Mouse (Mus musculus) B cell, adult (primary cell): ENCODE results near the gene Slc26a9. TPM values are rescaled to one million over a fixed set of nuclear protein-coding genes. Genes with fewer than 3 reads are reported as not detected.

ENCODE experiments used
- total RNA-seq: library from RNA; stranded (reverse); gene quantifications from 4 replicates; pipeline ENCODE4 v1.2.4, GENCODE M21; 2023; ENCODE audit not compliant: inconsistent age

The Slc26a9 gene
- total RNA-seq: 0.27 TPM in 1 of 4 replicates, not detected in the others

GRCm38 (mm10) chr1:131743868-131744464, at the start of gene Slc26a9:
TSS of gene Slc26a9 (plus strand) at chr1:131744022.

DNA sequence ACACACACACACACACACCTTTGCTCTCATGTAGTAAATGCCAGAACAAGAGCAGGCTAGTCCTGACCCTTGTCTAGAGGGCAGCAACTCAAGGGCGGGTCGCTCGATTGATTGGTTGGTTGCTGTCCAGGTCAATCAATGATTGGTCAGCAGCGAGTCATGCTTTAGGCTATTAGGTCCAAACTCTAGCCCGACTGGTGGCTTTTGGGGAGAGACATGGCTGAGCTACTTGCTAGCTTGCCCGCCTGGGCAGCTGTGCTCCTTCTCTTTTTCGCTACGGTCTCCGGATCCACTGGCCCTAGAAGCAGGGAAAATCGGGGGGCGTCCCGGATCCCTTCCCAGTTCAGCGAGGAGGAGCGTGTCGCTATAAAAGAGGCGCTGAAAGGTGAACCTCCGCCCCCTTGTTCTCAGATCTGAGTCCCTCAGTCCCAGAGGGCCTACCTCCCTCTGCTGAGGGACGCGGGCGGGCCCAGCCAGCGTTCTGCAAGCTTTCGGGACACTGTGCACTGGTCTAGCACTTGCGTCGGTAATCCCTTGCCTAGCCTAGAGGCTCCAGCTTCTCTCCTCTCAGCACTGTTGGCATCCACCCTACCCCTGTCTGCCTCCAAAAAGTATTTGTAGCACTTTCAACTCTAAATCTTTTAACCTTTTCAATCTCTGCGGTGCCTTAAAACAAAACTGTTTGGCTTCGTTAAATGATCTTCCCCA, 53.5 kb downstream of the Slc26a9 start, which contains the start of gene Pm20d1:
Gene Pm20d1, plus strand, starts transcription at position 180 of the 708 bp plus-strand sequence.

Other genes with a start within 250 kb of the Slc26a9 start
- 32.2 to 36.1 TPM (median 34.5 TPM) in 4 replicates for gene Srgap2, start 216.7 kb upstream of the Slc26a9 start, total RNA-seq
- gene Fam72a, start 216.1 kb upstream of the Slc26a9 start, total RNA-seq: 0.29 to 0.60 TPM (median 0.43 TPM) in 4 replicates
- not detected in 4 replicates for gene Avpr1b, start 144.8 kb upstream of the Slc26a9 start, total RNA-seq
- gene Ctse, start 105.7 kb upstream of the Slc26a9 start, total RNA-seq: 127 to 150 TPM (median 135 TPM) in 4 replicates
- gene Rab7b, start 55.3 kb upstream of the Slc26a9 start, total RNA-seq: 0.42 to 1.1 TPM (median 0.67 TPM) in 4 replicates
- not detected in 4 replicates for gene Pm20d1, start 53.4 kb downstream of the Slc26a9 start, total RNA-seq
- gene Slc41a1, start 83.5 kb downstream of the Slc26a9 start, total RNA-seq: 35.8 to 43.3 TPM (median 42.4 TPM) in 4 replicates
- gene Rab29, start 123.2 kb downstream of the Slc26a9 start, total RNA-seq: 14.0 to 18.3 TPM (median 16.7 TPM) in 4 replicates
- 88.1 to 97.5 TPM (median 94.8 TPM) in 4 replicates for gene Nucks1, start 166.5 kb downstream of the Slc26a9 start, total RNA-seq
- 0.90 to 2.0 TPM (median 1.5 TPM) in 4 replicates for gene Slc45a3, start 218.9 kb downstream of the Slc26a9 start, total RNA-seq